Mouse (Mus musculus) layer of hippocampus, postnatal 14 days (tissue): Measurements from ENCODE around the gene Wwox. TPM values are rescaled to one million over a fixed set of nuclear protein-coding genes. Genes with fewer than 3 reads are reported as not detected.
A peak's percentile ranks its signal among the peaks of the same experiment; 100 is the strongest.

Source experiments
- DNase-seq, 2 experiments: peaks; one replicate each; pipeline ENCODE4 v3.0.0; 2021 to 2022; ENCODE audit warnings: low spot score in 2 of 2, mixed read lengths in 1 of 2
- total RNA-seq, 2 experiments: library from RNA; stranded (reverse); gene quantifications; 2 replicates each; pipeline ENCODE4 v1.2.3; 2021

The Wwox gene
- total RNA-seq, 2 experiments from 2014 or later = 11.2 to 12.3 TPM

- no peak for DNase-seq
Observed at GRCm38 (mm10) chr8:114650789-114651188, 211.3 kb downstream of the Wwox start.

GRCm38 (mm10) chr8:114657789-114658188, 218.3 kb downstream of the Wwox start:
- DNase-seq = no peak

- no peak for DNase-seq
Observed at GRCm38 (mm10) chr8:114658475-114658874, 219.0 kb downstream of the Wwox start.

- DNase-seq = no peak
Observed at GRCm38 (mm10) chr8:114663053-114663452, 223.6 kb downstream of the Wwox start.

- no peak for DNase-seq
Observed at GRCm38 (mm10) chr8:114665521-114665920, 226.1 kb downstream of the Wwox start.

GRCm38 (mm10) chr8:114670801-114671200, 231.3 kb downstream of the Wwox start:
- DNase-seq = no peak

GRCm38 (mm10) chr8:114671237-114671674, 231.8 kb downstream of the Wwox start:
- peak in 1 of 2 experiments; percentile 26 for DNase-seq

- DNase-seq = no peak
Observed at GRCm38 (mm10) chr8:114673416-114673815, 234.0 kb downstream of the Wwox start.

- DNase-seq = peak in 1 of 2 experiments; percentile 44
Observed at GRCm38 (mm10) chr8:114675151-114675550, 235.7 kb downstream of the Wwox start.

- no peak for DNase-seq
Observed at GRCm38 (mm10) chr8:114676918-114677317, 237.5 kb downstream of the Wwox start.

- no peak for DNase-seq
Observed at GRCm38 (mm10) chr8:114677551-114678127, 238.2 kb downstream of the Wwox start.

GRCm38 (mm10) chr8:114679386-114680098, 240.1 kb downstream of the Wwox start:
- DNase-seq = no peak

GRCm38 (mm10) chr8:114681136-114681535, 241.7 kb downstream of the Wwox start:
- DNase-seq = no peak

- no peak for DNase-seq
Observed at GRCm38 (mm10) chr8:114682166-114682565, 242.7 kb downstream of the Wwox start.

- peak in 1 of 2 experiments; percentile 7 for DNase-seq
Observed at GRCm38 (mm10) chr8:114684046-114684702, 244.7 kb downstream of the Wwox start.

GRCm38 (mm10) chr8:114686462-114686861, 247.0 kb downstream of the Wwox start:
- no peak for DNase-seq

GRCm38 (mm10) chr8:114688732-114689131, 249.3 kb downstream of the Wwox start:
- DNase-seq = no peak

GRCm38 (mm10) chr8:114694566-114695198, 255.2 kb downstream of the Wwox start:
- peak in 1 of 2 experiments; percentile 29 for DNase-seq

GRCm38 (mm10) chr8:114703517-114703916, 264.1 kb downstream of the Wwox start:
- DNase-seq = no peak

- no peak for DNase-seq
Observed at GRCm38 (mm10) chr8:114707538-114708138, 268.2 kb downstream of the Wwox start.
